ENCODE assay signal across 7 mouse cellular contexts in the genomic region with DNA sequence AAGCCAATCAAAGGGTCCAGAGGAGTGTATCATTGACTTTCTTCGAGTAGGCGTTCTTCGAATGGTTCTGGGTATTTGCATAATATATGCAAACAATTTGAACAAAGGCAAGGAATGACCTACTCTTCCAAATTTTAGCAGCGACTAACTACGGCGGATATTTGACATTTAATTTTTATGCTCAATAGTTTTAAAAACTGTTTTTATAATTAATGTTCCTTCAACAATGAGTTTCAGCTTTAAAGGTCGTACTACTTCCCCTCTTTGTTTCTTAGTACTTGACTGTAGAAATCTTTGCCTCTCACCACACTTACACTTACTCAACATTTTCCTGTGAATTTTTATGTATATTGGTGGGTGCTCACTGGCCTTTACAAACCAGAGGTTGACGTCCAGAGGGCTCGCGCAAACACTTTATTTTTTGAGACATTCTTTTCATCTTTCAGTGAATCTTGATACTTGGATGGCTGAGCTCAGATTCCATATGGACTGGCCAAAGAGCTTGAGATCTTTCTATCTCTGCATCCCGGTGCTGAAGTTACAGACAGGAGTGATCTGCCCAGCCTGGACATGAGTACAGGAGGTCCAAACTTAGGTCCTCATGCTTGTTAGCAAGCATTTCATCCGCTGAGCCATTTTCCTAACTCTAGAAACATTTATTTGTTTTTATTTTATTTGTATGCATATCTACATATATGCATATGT. TPM values are rescaled to one million over a fixed set of nuclear protein-coding genes. Genes with fewer than 3 reads are reported as not detected.
DNase-seq lines count a peak whose midpoint lies in the region; ATAC-seq and TF ChIP-seq lines count a peak whose summit lies in the region.

No protein-coding gene starts in this region.

- peak overlapping the region; percentile 100 for H3K4me3 ChIP-seq in lung, embryonic 14.5 days (ENCODE audit: low read depth, low read length)
- H3K4me3 ChIP-seq in embryonic facial prominence, embryonic 12.5 days, result peak overlapping the region; percentile 99
- peak overlapping the region; percentile 100 for H3K4me3 ChIP-seq in intestine, embryonic 15.5 days (replicated peaks)
- peak overlapping the region; percentile 51 for H3K4me3 ChIP-seq in olfactory bulb, adult 2 months (ENCODE audit: insufficient read depth, low read depth, low read length)

- DNase-seq in lung, embryonic 14.5 days, result peak; percentile 40
- no peak for DNase-seq in lung, postnatal 14 days
- DNase-seq in adrenal gland, postnatal 14 days, result no peak
- DNase-seq in kidney, adult 18-20 months, result no peak

- peak overlapping the region; percentile 99 for H3K27ac ChIP-seq in lung, embryonic 14.5 days (ENCODE audit: low read depth)
- H3K27ac ChIP-seq in embryonic facial prominence, embryonic 12.5 days, result peak overlapping the region; percentile 97
- H3K27ac ChIP-seq in intestine, embryonic 15.5 days, result peak overlapping the region; percentile 98
- peak overlapping the region; percentile 87 for H3K27ac ChIP-seq in olfactory bulb, adult 2 months (ENCODE audit: insufficient read depth, low read depth, low read length)

- TF ChIP-seq POLR2A in olfactory bulb, adult 2 months (IDR thresholded peaks at IDR 0.05; ENCODE audit: insufficient read depth, low read depth, low read length), result no peak

- H3K27me3 ChIP-seq in lung, embryonic 14.5 days (ENCODE audit: insufficient read depth, low read length), result no peaks in the 10 kb centered on the region
- no peaks in the 10 kb centered on the region for H3K27me3 ChIP-seq in embryonic facial prominence, embryonic 12.5 days
- H3K27me3 ChIP-seq in intestine, embryonic 15.5 days (replicated peaks), result no peaks in the 10 kb centered on the region

- H3K4me2 ChIP-seq in lung, embryonic 14.5 days, result peak overlapping the region; percentile 76
- peak overlapping the region; percentile 45 for H3K4me2 ChIP-seq in embryonic facial prominence, embryonic 12.5 days (replicated peaks)
- peak overlapping the region; percentile 50 for H3K4me2 ChIP-seq in intestine, embryonic 15.5 days (replicated peaks)

- TF ChIP-seq CTCF in lung, embryonic 14.5 days (IDR thresholded peaks at IDR 0.05; ENCODE audit: low read depth), result no peak
- no peak for TF ChIP-seq CTCF in olfactory bulb, adult 2 months (IDR thresholded peaks at IDR 0.05; ENCODE audit: insufficient read depth, low read depth, low read length)

- peaks cover 24% of the 10 kb centered on the region for H3K36me3 ChIP-seq in lung, embryonic 14.5 days (ENCODE audit: insufficient read depth)
- H3K36me3 ChIP-seq in embryonic facial prominence, embryonic 12.5 days, result peaks cover 17% of the 10 kb centered on the region
- peaks cover 15% of the 10 kb centered on the region for H3K36me3 ChIP-seq in intestine, embryonic 15.5 days

- 19% methylated on average over 12 of the region's 12 CpGs for WGBS in lung, embryonic 14.5 days
- WGBS in embryonic facial prominence, embryonic 12.5 days, result 22% methylated on average over 12 of the region's 12 CpGs
- 16% methylated on average over 12 of the region's 12 CpGs for WGBS in intestine, embryonic 15.5 days
- WGBS in olfactory bulb, adult 2 months, result 14% methylated on average over 12 of the region's 12 CpGs

- H3K9me3 ChIP-seq in lung, embryonic 14.5 days (ENCODE audit: low read depth, low read length), result no peaks in the 10 kb centered on the region
- no peaks in the 10 kb centered on the region for H3K9me3 ChIP-seq in embryonic facial prominence, embryonic 12.5 days
- no peaks in the 10 kb centered on the region for H3K9me3 ChIP-seq in intestine, embryonic 15.5 days

- ATAC-seq in lung, embryonic 14.5 days (ENCODE audit: insufficient read depth), result peak; percentile 85
- ATAC-seq in embryonic facial prominence, embryonic 12.5 days (ENCODE audit: insufficient number of reproducible peaks, insufficient read depth, low FRiP score, low TSS enrichment), result peak; percentile 87
- no peak; the same call in 1 of the 2 replicates for ATAC-seq in intestine, embryonic 15.5 days

- H3K4me1 ChIP-seq in lung, embryonic 14.5 days (ENCODE audit: insufficient read depth), result peaks cover 13% of the 10 kb centered on the region; the same call in 1 of the 2 replicates
- H3K4me1 ChIP-seq in embryonic facial prominence, embryonic 12.5 days, result peaks cover 18% of the 10 kb centered on the region
- peaks cover 18% of the 10 kb centered on the region for H3K4me1 ChIP-seq in intestine, embryonic 15.5 days (replicated peaks)
- peaks cover 13% of the 10 kb centered on the region for H3K4me1 ChIP-seq in olfactory bulb, adult 2 months (ENCODE audit: control insufficient read depth, insufficient read depth, low read length)

- H3K9ac ChIP-seq in lung, embryonic 14.5 days, result peak overlapping the region; percentile 56
- H3K9ac ChIP-seq in embryonic facial prominence, embryonic 12.5 days, result peak overlapping the region; percentile 100; the same call in 1 of the 2 replicates
- H3K9ac ChIP-seq in intestine, embryonic 15.5 days, result peak overlapping the region; percentile 3; the same call in 1 of the 2 replicates

RNA-seq across cellular contexts. Expression of gene Prrc2a, which starts 0.9 kb away (rescaled TPM):
- polyA plus RNA-seq in lung, embryonic 14.5 days (2014; fragmentation: Nextera tagmentation; extraction: Ambion mirVana), result 210 and 238 TPM in 2 replicates
- 225 and 230 TPM in 2 replicates for polyA plus RNA-seq in embryonic facial prominence, embryonic 12.5 days (2016; fragmentation: Nextera tagmentation; extraction: Ambion mirVana)
- 125 and 131 TPM in 2 replicates for polyA plus RNA-seq in intestine, embryonic 15.5 days (2015; fragmentation: Nextera tagmentation; extraction: Ambion mirVana)
- polyA plus RNA-seq in olfactory bulb, adult 2 months (2012; ENCODE audit: insufficient read depth, insufficient read length, low replicate concordance, missing spikeins), result 146 and 391 TPM in 2 replicates
- total RNA-seq in adrenal gland, postnatal 14 days (2021), result 246 and 247 TPM in 2 replicates

RNA-seq across cellular contexts. Expression of gene Aif1, which starts 10.3 kb away (rescaled TPM):
- 6.0 and 11.9 TPM in 2 replicates for polyA plus RNA-seq in lung, embryonic 14.5 days (2014; fragmentation: Nextera tagmentation; extraction: Ambion mirVana)
- polyA plus RNA-seq in embryonic facial prominence, embryonic 12.5 days (2016; fragmentation: Nextera tagmentation; extraction: Ambion mirVana), result 7.0 and 7.3 TPM in 2 replicates
- polyA plus RNA-seq in intestine, embryonic 15.5 days (2015; fragmentation: Nextera tagmentation; extraction: Ambion mirVana), result 20.6 and 21.7 TPM in 2 replicates
- not detected in 2 replicates for polyA plus RNA-seq in olfactory bulb, adult 2 months (2012; ENCODE audit: insufficient read depth, insufficient read length, low replicate concordance, missing spikeins)
- 3.3 and 5.6 TPM in 2 replicates for total RNA-seq in adrenal gland, postnatal 14 days (2021)

RNA-seq across cellular contexts. Expression of gene Lst1, which starts 22.6 kb away (rescaled TPM):
- 11.6 and 14.1 TPM in 2 replicates for polyA plus RNA-seq in lung, embryonic 14.5 days (2014; fragmentation: Nextera tagmentation; extraction: Ambion mirVana)
- polyA plus RNA-seq in embryonic facial prominence, embryonic 12.5 days (2016; fragmentation: Nextera tagmentation; extraction: Ambion mirVana), result 5.9 and 7.7 TPM in 2 replicates
- polyA plus RNA-seq in intestine, embryonic 15.5 days (2015; fragmentation: Nextera tagmentation; extraction: Ambion mirVana), result 18.9 and 19.4 TPM in 2 replicates
- not detected in 2 replicates for polyA plus RNA-seq in olfactory bulb, adult 2 months (2012; ENCODE audit: insufficient read depth, insufficient read length, low replicate concordance, missing spikeins)
- total RNA-seq in adrenal gland, postnatal 14 days (2021), result 5.6 and 11.9 TPM in 2 replicates

RNA-seq across cellular contexts. Expression of gene Ltb, which starts 28.6 kb away (rescaled TPM):
- polyA plus RNA-seq in lung, embryonic 14.5 days (2014; fragmentation: Nextera tagmentation; extraction: Ambion mirVana), result 0.43 TPM in 1 of 2 replicates, not detected in the other
- polyA plus RNA-seq in embryonic facial prominence, embryonic 12.5 days (2016; fragmentation: Nextera tagmentation; extraction: Ambion mirVana), result 0.95 and 0.98 TPM in 2 replicates
- polyA plus RNA-seq in intestine, embryonic 15.5 days (2015; fragmentation: Nextera tagmentation; extraction: Ambion mirVana), result 5.0 and 5.2 TPM in 2 replicates
- polyA plus RNA-seq in olfactory bulb, adult 2 months (2012; ENCODE audit: insufficient read depth, insufficient read length, low replicate concordance, missing spikeins), result not detected in 2 replicates
- 4.3 and 35.6 TPM in 2 replicates for total RNA-seq in adrenal gland, postnatal 14 days (2021)

RNA-seq across cellular contexts. Expression of gene Bag6, which starts 30.6 kb away (rescaled TPM):
- 65.9 and 69.1 TPM in 2 replicates for polyA plus RNA-seq in lung, embryonic 14.5 days (2014; fragmentation: Nextera tagmentation; extraction: Ambion mirVana)
- 73.3 and 74.0 TPM in 2 replicates for polyA plus RNA-seq in embryonic facial prominence, embryonic 12.5 days (2016; fragmentation: Nextera tagmentation; extraction: Ambion mirVana)
- 45.2 and 46.4 TPM in 2 replicates for polyA plus RNA-seq in intestine, embryonic 15.5 days (2015; fragmentation: Nextera tagmentation; extraction: Ambion mirVana)
- 684 TPM in 1 of 2 replicates, not detected in the other for polyA plus RNA-seq in olfactory bulb, adult 2 months (2012; ENCODE audit: insufficient read depth, insufficient read length, low replicate concordance, missing spikeins)
- total RNA-seq in adrenal gland, postnatal 14 days (2021), result 357 and 375 TPM in 2 replicates

Comparison
In these comparisons a context has a peak if more than half of its experiments do, and no peak if none do; other contexts are left out.
1. H3K9ac ChIP-seq: peak in every context shown above with its lines; median percentile 100 in embryonic facial prominence, embryonic 12.5 days; 56 in lung, embryonic 14.5 days; 3 in intestine, embryonic 15.5 days.